Mouse (Mus musculus): ENCODE measurements at regions not wholly inside any gene's neighbourhood (a gene's known extent, or its start where the extent isn't known, plus 50 kb on each side); places are given as distances from the start of the nearest gene placed in this dataset.

DNA sequence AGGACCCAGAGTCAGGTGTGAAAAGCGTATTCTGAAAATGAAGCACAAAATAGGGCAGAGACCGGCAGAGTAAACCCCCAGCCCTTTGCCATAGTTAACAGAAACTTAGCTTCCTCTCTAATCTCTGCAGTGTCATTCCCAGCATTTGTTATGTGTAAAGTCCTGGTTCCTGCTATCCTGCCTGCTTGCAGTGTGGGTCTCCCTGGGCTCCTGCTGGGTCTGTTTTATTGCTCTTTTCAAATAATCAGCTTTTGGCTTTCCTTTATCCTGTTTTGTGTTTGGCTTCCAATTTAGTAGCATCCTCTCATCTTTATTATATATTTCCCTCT is 128.3 kb downstream of the 4933412E24Rik start:
- TF ChIP-seq POLR2A (IDR thresholded peaks at IDR 0.05; ENCODE audit: insufficient read depth, low read depth, low read length) = no peak
- TF ChIP-seq CTCF (IDR thresholded peaks at IDR 0.05; ENCODE audit: insufficient read depth, low read depth, low read length) = no peak

Data from olfactory bulb, adult 2 months (tissue).